Mouse (Mus musculus) gastrocnemius, postnatal 4 days (tissue): ENCODE measurements around the gene Ccdc89. TPM values are rescaled to one million over a fixed set of nuclear protein-coding genes. Genes with fewer than 3 reads are reported as not detected.
A peak's percentile ranks its signal among the peaks of the same experiment; 100 is the strongest.

Source experiments
- DNase-seq, 2 experiments: peaks; one replicate each; pipeline ENCODE4 v3.0.0; 2021 to 2022; ENCODE audit warnings: low spot score in 2 of 2, mixed read lengths in 2 of 2
- total RNA-seq, 2 experiments: library from RNA; stranded (reverse); gene quantifications; 2 replicates each; pipeline ENCODE4 v1.2.3; 2021

The Ccdc89 gene
- total RNA-seq, 2 experiments from 2014 or later, result 0.21 to 0.34 TPM

GRCm38 (mm10) chr7:90461441-90461840, 35.1 kb downstream of the Ccdc89 start:
- DNase-seq, result no peak

- DNase-seq, result no peak
Observed at GRCm38 (mm10) chr7:90473511-90473910, 47.1 kb downstream of the Ccdc89 start.

DNA sequence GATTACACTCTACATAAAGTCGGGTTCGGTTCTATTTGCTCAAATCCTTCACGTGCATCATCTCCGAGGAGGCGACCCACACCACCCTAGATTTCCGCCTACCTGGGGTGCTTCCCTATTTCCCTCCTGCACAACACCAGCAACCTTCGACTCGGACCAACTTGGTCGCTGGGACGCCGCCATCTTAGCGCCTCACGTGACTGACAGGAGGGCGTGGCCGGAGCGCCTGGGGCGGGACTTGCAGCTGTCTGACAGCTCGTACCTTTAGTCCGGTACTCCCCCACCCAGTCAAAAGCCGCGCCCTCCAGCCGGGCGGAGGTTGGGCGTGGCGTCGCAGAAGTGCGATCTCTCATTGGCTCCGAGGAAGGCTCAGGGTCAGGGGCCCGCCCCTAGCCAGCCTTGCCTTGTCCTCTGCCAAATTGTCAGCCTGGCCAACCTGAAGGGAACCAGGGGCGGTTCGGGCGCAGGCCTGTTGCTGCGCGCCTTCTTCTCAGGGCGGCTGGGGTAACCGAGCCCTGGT, 49.5 kb downstream of the Ccdc89 start, which contains the start of gene Tmem126b:
TSS of gene Tmem126b (minus strand) at position 209 of the 520 bp plus-strand sequence.
- peak; percentile 93 to 98 for DNase-seq

DNA sequence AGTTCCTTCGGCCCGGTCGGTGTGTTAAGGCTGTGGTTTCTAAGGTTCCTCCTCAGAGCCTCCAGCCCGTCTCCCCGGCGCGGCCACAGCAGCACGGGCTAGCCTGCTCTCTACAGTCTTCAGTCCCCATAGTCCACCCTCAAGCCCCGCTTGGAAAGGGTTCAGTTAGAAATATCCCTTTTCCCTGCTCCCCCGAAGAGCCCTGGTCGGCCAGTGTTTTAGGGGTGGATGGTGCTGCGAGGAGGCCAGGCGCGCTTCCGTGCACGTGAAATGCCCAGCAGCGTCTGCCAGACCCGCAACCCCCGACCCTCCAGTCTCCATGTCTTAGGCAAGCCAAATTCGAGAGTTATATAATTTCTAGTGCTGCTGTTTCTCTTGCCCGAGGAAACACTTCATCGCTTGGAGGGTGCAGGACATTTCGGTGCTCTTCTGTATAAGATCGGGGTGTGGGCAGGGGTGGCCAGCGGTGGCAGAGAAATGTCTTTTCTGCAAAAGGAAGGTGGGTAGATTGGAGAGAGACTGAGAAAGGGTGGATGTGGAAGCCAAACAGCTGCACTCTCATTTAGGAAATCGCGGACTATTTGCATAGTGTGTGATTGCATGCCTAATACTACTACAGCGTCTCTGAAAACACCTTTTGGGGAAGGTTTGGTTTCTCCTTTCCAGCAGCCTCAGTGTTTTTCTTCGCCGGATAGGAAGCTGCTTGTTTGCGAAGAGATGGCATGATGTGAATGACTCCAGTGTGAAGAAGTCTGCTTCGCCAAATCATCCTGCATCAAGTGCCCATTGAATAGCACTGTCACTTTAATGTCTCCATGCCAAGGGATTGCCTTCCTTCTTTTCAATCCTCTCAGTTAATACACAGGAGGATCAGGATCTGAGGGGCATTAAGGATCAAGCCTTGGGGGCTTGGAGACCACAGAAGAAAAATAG, 50.2 kb downstream of the Ccdc89 start, which contains the start of gene Dlg2:
TSS of gene Dlg2 (plus strand) at position 360 of the 933 bp plus-strand sequence.
- DNase-seq, result no peak

Other genes with a start within 250 kb of the Ccdc89 start
- 1 to 10 TPM in 1 of 2 experiments, under 1 TPM in 1; 0.98 to 1.0 TPM for gene Ccdc83, start 160.8 kb upstream of the Ccdc89 start, total RNA-seq
- 100 to 1,000 TPM in 1 of 2 experiments, 10 to 100 TPM in 1; 91.1 to 101 TPM for gene Sytl2, start 124.3 kb upstream of the Ccdc89 start, total RNA-seq
- gene Crebzf, start 16.2 kb downstream of the Ccdc89 start, total RNA-seq, result 10 to 100 TPM; 37.6 to 44.0 TPM
- gene Tmem126a, start 30.7 kb downstream of the Ccdc89 start, total RNA-seq, result 10 to 100 TPM; 53.9 TPM
- 10 to 100 TPM; 15.9 to 16.1 TPM for gene Tmem126b, start 49.4 kb downstream of the Ccdc89 start, total RNA-seq
- 1 to 10 TPM; 4.1 to 4.5 TPM for gene Dlg2, start 50.1 kb downstream of the Ccdc89 start, total RNA-seq